Mouse (Mus musculus) limb, embryonic 14.5 days (tissue): Measurements from ENCODE around the gene Fgfr2. TPM values are rescaled to one million over a fixed set of nuclear protein-coding genes. Genes with fewer than 3 reads are reported as not detected.

Experiments
- ATAC-seq: fragments of 200-750 bp; cut with Nextera tagmentation; 2 replicates; pipeline ENCODE4 v1.8.0; 2017; ENCODE audit warnings: low read depth, moderate number of reproducible peaks, moderate TSS enrichment; ENCODE audit not compliant: low FRiP score
- DNase-seq: peaks from one replicate; pipeline ENCODE4 v3.0.0-alpha.2; 2015; ENCODE audit warnings: low spot score
- H3K27ac ChIP-seq: fragments of 300-500 bp; sonication (generic); replicated peaks from 2 replicates; pipeline ENCODE4 v1.5.1; 2014; ENCODE audit warnings: low read depth, mild to moderate bottlenecking, low read length, moderate library complexity, mixed read lengths
- H3K27me3 ChIP-seq: fragments of 300-500 bp; sonication (generic); 2 replicates; pipeline ENCODE4 v1.6.1; 2014; ENCODE audit warnings: low read length, mixed read lengths; ENCODE audit not compliant: control insufficient read depth, insufficient read depth
- H3K36me3 ChIP-seq: fragments of 300-500 bp; sonication (generic); 2 replicates; pipeline ENCODE4 v1.6.1; 2014; ENCODE audit warnings: mild to moderate bottlenecking, low read length, moderate library complexity, mixed read lengths; ENCODE audit not compliant: control insufficient read depth, insufficient read depth
- H3K4me1 ChIP-seq: fragments of 300-500 bp; sonication (generic); 2 replicates; pipeline ENCODE4 v1.6.1; 2014; ENCODE audit warnings: antibody characterized with exemption, low read length, mixed read lengths; ENCODE audit not compliant: control insufficient read depth, insufficient read depth
- H3K4me2 ChIP-seq: fragments of 300-500 bp; sonication (generic); replicated peaks from 2 replicates; pipeline ENCODE4 v1.6.1; 2014; ENCODE audit warnings: low read depth, mild to moderate bottlenecking, low read length, moderate library complexity; ENCODE audit not compliant: severe bottlenecking
- H3K4me3 ChIP-seq: fragments of 300-500 bp; sonication (generic); replicated peaks from 2 replicates; pipeline ENCODE4 v1.5.1; 2014; ENCODE audit warnings: low read length
- H3K9ac ChIP-seq: fragments of 300-500 bp; sonication (generic); 2 replicates; pipeline ENCODE4 v1.6.1; 2014; ENCODE audit warnings: mild to moderate bottlenecking, low read depth, low read length, moderate library complexity; ENCODE audit not compliant: severe bottlenecking
- H3K9me3 ChIP-seq: fragments of 300-500 bp; sonication (generic); 2 replicates; pipeline ENCODE4 v1.6.1; 2016; ENCODE audit warnings: low read length; ENCODE audit not compliant: control insufficient read depth
- POLR2A ChIP-seq: fragments of 200-500 bp; IDR thresholded peaks from 2 replicates; pipeline ENCODE4 v1.8.0; 2012; ENCODE audit warnings: inconsistent platforms, mild to moderate bottlenecking, moderate library complexity, borderline replicate concordance; ENCODE audit not compliant: insufficient read depth, insufficient read length; ENCODE audit errors: extremely low read depth
- WGBS: fragments of 180-500 bp; shearing (Covaris S2); extraction: QIAGEN DNeasy Blood & Tissue Kit; methylation state at CpG from one replicate; pipeline ENCODE4 v1.1.7; 2014; 5-methylcytosine and 5-hydroxymethylcytosine counted together
- polyA plus RNA-seq, 2 experiments: library from polyadenylated mRNA; depleted of rRNA in 1 of 2; stranded (reverse) in 1 of 2; unstranded in 1 of 2; fragments of >200 nt; fragmentation: Nextera tagmentation in 1 of 2; extraction: Ambion mirVana in 1 of 2; gene quantifications; 2 replicates each; pipeline versions ENCODE4 v1.2.1 to v1.2.3; 2012 to 2014

The Fgfr2 gene
- polyA plus RNA-seq, 2 experiments = 131 to 133 TPM

DNA sequence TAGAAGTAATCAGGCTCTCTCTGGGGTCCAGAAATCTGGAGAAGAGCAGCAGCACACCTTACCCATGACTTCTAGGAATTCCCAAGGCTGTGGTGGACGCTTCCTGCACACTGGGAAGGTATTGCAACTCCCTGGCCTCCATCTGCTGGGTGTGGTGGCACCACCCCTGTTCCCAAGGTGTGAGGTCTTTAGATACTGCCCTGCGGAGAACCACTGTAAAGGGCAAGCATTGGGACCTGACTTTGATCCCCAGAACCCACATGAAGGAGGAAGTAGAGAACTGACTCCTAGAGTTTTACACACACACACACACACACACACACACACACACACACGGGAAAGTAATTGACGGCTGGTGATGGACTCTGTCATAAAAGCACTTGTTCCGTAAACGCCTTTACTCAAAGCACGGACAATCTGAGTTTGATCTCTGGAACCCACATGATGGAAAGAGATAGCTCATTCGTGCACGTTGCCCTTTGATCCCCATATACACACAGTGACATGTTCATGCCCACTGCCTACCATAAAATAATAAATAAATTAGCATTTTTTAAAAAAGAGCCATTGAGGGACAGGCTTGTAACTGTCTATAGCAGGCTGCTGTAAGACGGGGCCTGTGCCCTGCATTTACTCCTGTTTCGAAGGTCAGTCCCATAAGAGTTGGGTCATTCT, 478.4 kb downstream of the Fgfr2 start:
- ATAC-seq = no peak
- no peak for TF ChIP-seq POLR2A
- H3K4me2 ChIP-seq = no peak overlapping the region
- 64% methylated on average over 11 of the region's 11 CpGs for WGBS
- H3K9me3 ChIP-seq = no peaks in the 10 kb centered on the region
- no peak for DNase-seq
- no peak overlapping the region for H3K27ac ChIP-seq
- H3K4me3 ChIP-seq = no peak overlapping the region
- no peaks in the 10 kb centered on the region for H3K27me3 ChIP-seq
- no peak overlapping the region for H3K9ac ChIP-seq
- no peaks in the 10 kb centered on the region for H3K36me3 ChIP-seq
- H3K4me1 ChIP-seq = no peaks in the 10 kb centered on the region

DNA sequence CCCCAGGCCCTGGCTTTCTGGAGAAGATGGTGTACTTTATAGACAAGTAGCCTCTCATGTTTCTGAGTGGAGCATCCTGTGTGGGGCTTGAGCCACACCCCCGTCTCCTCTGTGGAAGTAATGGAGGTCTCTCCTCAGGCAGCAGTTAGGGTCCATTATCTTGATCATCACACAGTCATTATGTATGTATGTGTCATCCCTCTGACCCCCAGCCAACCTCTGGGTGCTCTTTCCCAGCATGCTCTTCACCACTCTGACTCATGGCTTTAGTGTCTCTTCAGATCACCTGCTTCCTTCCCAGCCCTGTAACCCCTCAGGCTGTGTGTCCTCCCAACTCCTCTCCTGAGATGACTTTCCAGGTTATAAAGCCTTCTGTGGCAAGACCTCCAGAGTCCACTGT, 481.5 kb downstream of the Fgfr2 start:
- WGBS = 60% methylated on average over 1 of the region's 1 CpGs
- no peaks in the 10 kb centered on the region for H3K27me3 ChIP-seq
- ATAC-seq = no peak
- DNase-seq = no peak
- H3K36me3 ChIP-seq = no peaks in the 10 kb centered on the region
- H3K4me2 ChIP-seq = no peak overlapping the region
- no peak overlapping the region for H3K27ac ChIP-seq
- no peaks in the 10 kb centered on the region for H3K9me3 ChIP-seq
- no peak overlapping the region for H3K9ac ChIP-seq
- TF ChIP-seq POLR2A = no peak
- no peak overlapping the region for H3K4me3 ChIP-seq
- no peaks in the 10 kb centered on the region for H3K4me1 ChIP-seq

- no peaks in the 10 kb centered on the region for H3K4me1 ChIP-seq
- H3K9ac ChIP-seq = 0 out of 2 replicates have a peak overlapping the region, but pooled peaks have one; percentile 2
- no peaks in the 10 kb centered on the region for H3K9me3 ChIP-seq
- H3K4me3 ChIP-seq = no peak overlapping the region
- TF ChIP-seq POLR2A = no peak
- DNase-seq (no peak), ATAC-seq (no peak)
- H3K4me2 ChIP-seq = no peak overlapping the region
- H3K36me3 ChIP-seq = no peaks in the 10 kb centered on the region
- H3K27me3 ChIP-seq = no peaks in the 10 kb centered on the region
- 23% methylated on average over 9 of the region's 9 CpGs for WGBS
- H3K27ac ChIP-seq = no peak overlapping the region
These were observed 482.2 kb downstream of the Fgfr2 start for GRCm38 (mm10) chr7:132640946-132641345.

GRCm38 (mm10) chr7:132638446-132639087, 484.6 kb downstream of the Fgfr2 start:
- ATAC-seq = no peak
- Histone ChIP-seq H3K4me2 (no peak overlapping the region), H3K9ac (no peak overlapping the region), H3K27ac (no peak overlapping the region), H3K27me3 (no peaks in the 10 kb centered on the region), H3K36me3 (no peaks in the 10 kb centered on the region), H3K4me3 (no peak overlapping the region), H3K4me1 (no peaks in the 10 kb centered on the region), H3K9me3 (no peaks in the 10 kb centered on the region)
- WGBS = 59% methylated on average over 12 of the region's 12 CpGs
- peak; percentile 81 for DNase-seq
- TF ChIP-seq POLR2A = no peak

- 27% methylated on average over 12 of the region's 12 CpGs for WGBS
- DNase-seq = no peak
These were observed 485.9 kb downstream of the Fgfr2 start for GRCm38 (mm10) chr7:132637292-132637691.

More at GRCm38 (mm10) chr7:132637292-132637691, 485.9 kb downstream of the Fgfr2 start:
- Histone ChIP-seq H3K27me3 (no peaks in the 10 kb centered on the region), H3K9me3 (no peaks in the 10 kb centered on the region), H3K9ac (no peak overlapping the region), H3K27ac (no peak overlapping the region), H3K36me3 (no peaks in the 10 kb centered on the region), H3K4me2 (no peak overlapping the region), H3K4me3 (no peak overlapping the region), H3K4me1 (no peaks in the 10 kb centered on the region)
- ATAC-seq = no peak
- no peak for TF ChIP-seq POLR2A
